Mouse (Mus musculus): ENCODE results near the gene Ripor1. TPM values are rescaled to one million over a fixed set of nuclear protein-coding genes. Genes with fewer than 3 reads are reported as not detected.

The Ripor1 gene
- total and polyA plus RNA-seq, 2 experiments from 2014 or later: 15.9 to 22.2 TPM

GRCm38 (mm10) chr8:105645205-105645604 is 40.1 kb downstream of the Ripor1 start:
- Histone ChIP-seq H3K27ac (ENCODE audit: low read depth) (no peak overlapping the region), H3K4me3 (ENCODE audit: low read depth, low read length) (no peak overlapping the region), H3K9ac (replicated peaks; ENCODE audit: low read depth, low read length) (no peak overlapping the region), H3K4me2 (ENCODE audit: low read depth, low read length) (no peak overlapping the region), H3K9me3 (replicated peaks; ENCODE audit: control insufficient read depth, low read length) (no peaks in the 10 kb centered on the region), H3K27me3 (ENCODE audit: control insufficient read depth, insufficient read depth, low read length) (no peaks in the 10 kb centered on the region), H3K4me1 (ENCODE audit: control insufficient read depth, insufficient read depth) (0 out of 2 replicates have a peak, but pooled peaks cover 8% of the 10 kb centered on the region), H3K36me3 (replicated peaks; ENCODE audit: control insufficient read depth, insufficient read depth, low read length) (peaks cover 19% of the 10 kb centered on the region)
- ATAC-seq (ENCODE audit: insufficient read depth, low read depth): no peak
- 90% methylated on average over 1 of the region's 1 CpGs for WGBS
- TF ChIP-seq CTCF (IDR thresholded peaks at IDR 0.05; ENCODE audit: low read depth) (no peak), EP300 (IDR thresholded peaks at IDR 0.05; ENCODE audit: low read depth) (no peak)
- DNase-seq (ENCODE audit: low spot score): no peak

- WGBS: 97% methylated on average over 1 of the region's 1 CpGs
- no peak for DNase-seq (ENCODE audit: low spot score)
- H3K9me3 ChIP-seq (replicated peaks; ENCODE audit: control insufficient read depth, low read length): no peaks in the 10 kb centered on the region
- H3K27me3 ChIP-seq (ENCODE audit: control insufficient read depth, insufficient read depth, low read length): no peaks in the 10 kb centered on the region
- TF ChIP-seq CTCF (IDR thresholded peaks at IDR 0.05; ENCODE audit: low read depth) (no peak), EP300 (IDR thresholded peaks at IDR 0.05; ENCODE audit: low read depth) (no peak)
- no peaks in the 10 kb centered on the region for H3K4me1 ChIP-seq (ENCODE audit: control insufficient read depth, insufficient read depth)
- H3K4me3 ChIP-seq (ENCODE audit: low read depth, low read length): no peak overlapping the region
- no peak overlapping the region for H3K27ac ChIP-seq (ENCODE audit: low read depth)
- H3K9ac ChIP-seq (replicated peaks; ENCODE audit: low read depth, low read length): no peak overlapping the region
- no peak overlapping the region for H3K4me2 ChIP-seq (ENCODE audit: low read depth, low read length)
- no peak for ATAC-seq (ENCODE audit: insufficient read depth, low read depth)
- H3K36me3 ChIP-seq (replicated peaks; ENCODE audit: control insufficient read depth, insufficient read depth, low read length): peaks cover 32% of the 10 kb centered on the region
These were observed 43.9 kb downstream of the Ripor1 start for GRCm38 (mm10) chr8:105648929-105649328.

- Histone ChIP-seq H3K9ac (replicated peaks; ENCODE audit: low read depth, low read length) (no peak overlapping the region), H3K4me3 (ENCODE audit: low read depth, low read length) (no peak overlapping the region), H3K36me3 (replicated peaks; ENCODE audit: control insufficient read depth, insufficient read depth, low read length) (peaks cover 19% of the 10 kb centered on the region; the same call in 1 of the 2 replicates), H3K27ac (ENCODE audit: low read depth) (no peak overlapping the region), H3K4me1 (ENCODE audit: control insufficient read depth, insufficient read depth) (no peaks in the 10 kb centered on the region), H3K27me3 (ENCODE audit: control insufficient read depth, insufficient read depth, low read length) (no peaks in the 10 kb centered on the region), H3K9me3 (replicated peaks; ENCODE audit: control insufficient read depth, low read length) (no peaks in the 10 kb centered on the region), H3K4me2 (ENCODE audit: low read depth, low read length) (no peak overlapping the region)
- DNase-seq (ENCODE audit: low spot score) (no peak), ATAC-seq (ENCODE audit: insufficient read depth, low read depth) (no peak)
- TF ChIP-seq CTCF (IDR thresholded peaks at IDR 0.05; ENCODE audit: low read depth): no peak
- no peak for TF ChIP-seq EP300 (IDR thresholded peaks at IDR 0.05; ENCODE audit: low read depth)
These were observed 52.6 kb downstream of the Ripor1 start for GRCm38 (mm10) chr8:105657641-105658040.

- Histone ChIP-seq H3K9ac (replicated peaks; ENCODE audit: low read depth, low read length) (no peak overlapping the region), H3K4me1 (ENCODE audit: control insufficient read depth, insufficient read depth) (no peaks in the 10 kb centered on the region), H3K4me2 (ENCODE audit: low read depth, low read length) (no peak overlapping the region), H3K27me3 (ENCODE audit: control insufficient read depth, insufficient read depth, low read length) (no peaks in the 10 kb centered on the region), H3K27ac (ENCODE audit: low read depth) (no peak overlapping the region), H3K9me3 (replicated peaks; ENCODE audit: control insufficient read depth, low read length) (no peaks in the 10 kb centered on the region), H3K4me3 (ENCODE audit: low read depth, low read length) (no peak overlapping the region), H3K36me3 (replicated peaks; ENCODE audit: control insufficient read depth, insufficient read depth, low read length) (peaks cover 27% of the 10 kb centered on the region)
- WGBS: 61% methylated on average over 3 of the region's 3 CpGs
- DNase-seq (ENCODE audit: low spot score) (peak; percentile 69), ATAC-seq (ENCODE audit: insufficient read depth, low read depth) (no peak)
- no peak for TF ChIP-seq EP300 (IDR thresholded peaks at IDR 0.05; ENCODE audit: low read depth)
- TF ChIP-seq CTCF (IDR thresholded peaks at IDR 0.05; ENCODE audit: low read depth): peak; percentile 53
These were observed 56.1 kb downstream of the Ripor1 start for GRCm38 (mm10) chr8:105661167-105661566.

MicroRNAs encoded within 50 kb of the gene (microRNA counts, 519-probe panel; counts per million panel counts)
- microRNA mmu-miR-1966: not detected

Small RNA genes within 50 kb of the gene (microRNA-seq; reads per million reads assigned to microRNA genes)
- not detected for gene Mir1966

Other genes starting within 250 kb of the Ripor1 start
- not detected in 2 replicates for gene Plekhg4, start 232.0 kb upstream of the Ripor1 start, total RNA-seq (2014; rRNA removed; ENCODE audit: low replicate concordance)
- 0.03 and 0.08 TPM in 2 replicates for gene Plekhg4, start 232.0 kb upstream of the Ripor1 start, polyA plus RNA-seq (2015; fragmentation: Nextera tagmentation; extraction: Ambion mirVana)
- gene Kctd19, start 191.8 kb upstream of the Ripor1 start, total RNA-seq (2014; rRNA removed; ENCODE audit: low replicate concordance): not detected in 2 replicates
- gene Kctd19, start 191.8 kb upstream of the Ripor1 start, polyA plus RNA-seq (2015; fragmentation: Nextera tagmentation; extraction: Ambion mirVana): not detected in 2 replicates
- gene Lrrc36, start 191.7 kb upstream of the Ripor1 start, total RNA-seq (2014; rRNA removed; ENCODE audit: low replicate concordance): 0.23 TPM in 1 of 2 replicates, not detected in the other
- 0.36 and 0.56 TPM in 2 replicates for gene Lrrc36, start 191.7 kb upstream of the Ripor1 start, polyA plus RNA-seq (2015; fragmentation: Nextera tagmentation; extraction: Ambion mirVana)
- gene Tppp3, start 133.7 kb upstream of the Ripor1 start, total RNA-seq (2014; rRNA removed; ENCODE audit: low replicate concordance): 12.9 and 19.8 TPM in 2 replicates
- 37.8 and 42.3 TPM in 2 replicates for gene Tppp3, start 133.7 kb upstream of the Ripor1 start, polyA plus RNA-seq (2015; fragmentation: Nextera tagmentation; extraction: Ambion mirVana)
- 37.8 and 56.2 TPM in 2 replicates for gene Zdhhc1, start 108.4 kb upstream of the Ripor1 start, total RNA-seq (2014; rRNA removed; ENCODE audit: low replicate concordance)
- 19.1 TPM in 2 replicates for gene Zdhhc1, start 108.4 kb upstream of the Ripor1 start, polyA plus RNA-seq (2015; fragmentation: Nextera tagmentation; extraction: Ambion mirVana)
- not detected in 2 replicates for gene Hsd11b2, start 86.5 kb upstream of the Ripor1 start, total RNA-seq (2014; rRNA removed; ENCODE audit: low replicate concordance)
- gene Hsd11b2, start 86.5 kb upstream of the Ripor1 start, polyA plus RNA-seq (2015; fragmentation: Nextera tagmentation; extraction: Ambion mirVana): 0.18 and 0.25 TPM in 2 replicates
- gene Atp6v0d1, start 39.2 kb upstream of the Ripor1 start, total RNA-seq (2014; rRNA removed; ENCODE audit: low replicate concordance): 52.1 and 60.8 TPM in 2 replicates
- gene Atp6v0d1, start 39.2 kb upstream of the Ripor1 start, polyA plus RNA-seq (2015; fragmentation: Nextera tagmentation; extraction: Ambion mirVana): 57.5 and 58.9 TPM in 2 replicates
- 13.7 and 21.3 TPM in 2 replicates for gene Ctcf, start 31.3 kb downstream of the Ripor1 start, total RNA-seq (2014; rRNA removed; ENCODE audit: low replicate concordance)
- 42.0 and 42.3 TPM in 2 replicates for gene Ctcf, start 31.3 kb downstream of the Ripor1 start, polyA plus RNA-seq (2015; fragmentation: Nextera tagmentation; extraction: Ambion mirVana)
- not detected in 2 replicates for gene Agrp, start 32.1 kb downstream of the Ripor1 start, total RNA-seq (2014; rRNA removed; ENCODE audit: low replicate concordance)
- 0.25 and 0.53 TPM in 2 replicates for gene Agrp, start 32.1 kb downstream of the Ripor1 start, polyA plus RNA-seq (2015; fragmentation: Nextera tagmentation; extraction: Ambion mirVana)
- gene Carmil2, start 81.0 kb downstream of the Ripor1 start, total RNA-seq (2014; rRNA removed; ENCODE audit: low replicate concordance): 1.3 and 1.4 TPM in 2 replicates
- 0.05 and 0.10 TPM in 2 replicates for gene Carmil2, start 81.0 kb downstream of the Ripor1 start, polyA plus RNA-seq (2015; fragmentation: Nextera tagmentation; extraction: Ambion mirVana)
- 8.7 and 12.8 TPM in 2 replicates for gene Acd, start 95.8 kb downstream of the Ripor1 start, total RNA-seq (2014; rRNA removed; ENCODE audit: low replicate concordance)
- gene Acd, start 95.8 kb downstream of the Ripor1 start, polyA plus RNA-seq (2015; fragmentation: Nextera tagmentation; extraction: Ambion mirVana): 29.1 and 32.1 TPM in 2 replicates
- 14.0 and 15.5 TPM in 2 replicates for gene Pard6a, start 95.9 kb downstream of the Ripor1 start, total RNA-seq (2014; rRNA removed; ENCODE audit: low replicate concordance)
- 16.7 and 18.5 TPM in 2 replicates for gene Pard6a, start 95.9 kb downstream of the Ripor1 start, polyA plus RNA-seq (2015; fragmentation: Nextera tagmentation; extraction: Ambion mirVana)
- gene 4933405L10Rik, start 102.4 kb downstream of the Ripor1 start, total RNA-seq (2014; rRNA removed; ENCODE audit: low replicate concordance): not detected in 2 replicates
- gene 4933405L10Rik, start 102.4 kb downstream of the Ripor1 start, polyA plus RNA-seq (2015; fragmentation: Nextera tagmentation; extraction: Ambion mirVana): not detected in 2 replicates
- gene Enkd1, start 103.0 kb downstream of the Ripor1 start, total RNA-seq (2014; rRNA removed; ENCODE audit: low replicate concordance): 1.1 and 11.1 TPM in 2 replicates
- gene Enkd1, start 103.0 kb downstream of the Ripor1 start, polyA plus RNA-seq (2015; fragmentation: Nextera tagmentation; extraction: Ambion mirVana): 4.0 and 5.9 TPM in 2 replicates
- 2.4 and 5.8 TPM in 2 replicates for gene Gfod2, start 153.4 kb downstream of the Ripor1 start, total RNA-seq (2014; rRNA removed; ENCODE audit: low replicate concordance)
- 6.5 and 6.6 TPM in 2 replicates for gene Gfod2, start 153.4 kb downstream of the Ripor1 start, polyA plus RNA-seq (2015; fragmentation: Nextera tagmentation; extraction: Ambion mirVana)
- gene Ranbp10, start 222.1 kb downstream of the Ripor1 start, total RNA-seq (2014; rRNA removed; ENCODE audit: low replicate concordance): 8.7 and 10.5 TPM in 2 replicates
- 6.1 and 6.7 TPM in 2 replicates for gene Ranbp10, start 222.1 kb downstream of the Ripor1 start, polyA plus RNA-seq (2015; fragmentation: Nextera tagmentation; extraction: Ambion mirVana)
- gene Tsnaxip1, start 222.5 kb downstream of the Ripor1 start, total RNA-seq (2014; rRNA removed; ENCODE audit: low replicate concordance): not detected in 2 replicates
- gene Tsnaxip1, start 222.5 kb downstream of the Ripor1 start, polyA plus RNA-seq (2015; fragmentation: Nextera tagmentation; extraction: Ambion mirVana): 0.30 TPM in 1 of 2 replicates, not detected in the other
- gene Cenpt, start 248.0 kb downstream of the Ripor1 start, total RNA-seq (2014; rRNA removed; ENCODE audit: low replicate concordance): 28.3 and 32.2 TPM in 2 replicates
- gene Cenpt, start 248.0 kb downstream of the Ripor1 start, polyA plus RNA-seq (2015; fragmentation: Nextera tagmentation; extraction: Ambion mirVana): 11.5 and 12.9 TPM in 2 replicates
- 59.5 and 81.1 TPM in 2 replicates for gene Thap11, start 249.9 kb downstream of the Ripor1 start, total RNA-seq (2014; rRNA removed; ENCODE audit: low replicate concordance)
- gene Thap11, start 249.9 kb downstream of the Ripor1 start, polyA plus RNA-seq (2015; fragmentation: Nextera tagmentation; extraction: Ambion mirVana): 35.5 and 36.6 TPM in 2 replicates